Mouse (Mus musculus) retina, adult 2 months (tissue): ENCODE data around the gene Kansl3.

ENCODE experiments used
- DNase-seq: peaks from one replicate; pipeline ENCODE4 v3.0.0-alpha.2; 2012; ENCODE audit warnings: low read depth, low spot score

Gene Kansl3

GRCm38 (mm10) chr1:36368969-36369645, at the start of gene Kansl3:
TSS of gene Kansl3 (minus strand) at chr1:36369181.
- peak; percentile 85 for DNase-seq

DNA sequence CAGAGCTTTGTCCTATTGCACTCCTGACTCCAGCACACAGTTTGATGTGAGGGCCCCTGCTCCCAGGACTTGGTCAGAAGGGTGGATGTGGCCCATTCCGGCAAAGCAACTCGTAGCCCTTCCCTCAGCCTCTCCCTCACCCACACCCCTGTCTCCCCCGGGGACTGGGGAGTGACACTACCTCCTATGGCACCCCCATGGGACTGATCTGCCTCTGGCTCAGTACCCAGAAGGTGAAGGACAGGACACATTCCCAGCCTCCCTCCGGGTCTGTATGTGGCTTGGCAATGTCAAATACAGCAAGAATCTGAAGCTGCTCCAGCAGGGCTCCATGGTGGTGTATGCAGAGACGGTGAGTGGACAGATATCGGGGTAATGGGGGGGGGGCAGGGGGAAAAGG, 35.5 kb upstream of the Kansl3 start:
- no peak for DNase-seq

DNA sequence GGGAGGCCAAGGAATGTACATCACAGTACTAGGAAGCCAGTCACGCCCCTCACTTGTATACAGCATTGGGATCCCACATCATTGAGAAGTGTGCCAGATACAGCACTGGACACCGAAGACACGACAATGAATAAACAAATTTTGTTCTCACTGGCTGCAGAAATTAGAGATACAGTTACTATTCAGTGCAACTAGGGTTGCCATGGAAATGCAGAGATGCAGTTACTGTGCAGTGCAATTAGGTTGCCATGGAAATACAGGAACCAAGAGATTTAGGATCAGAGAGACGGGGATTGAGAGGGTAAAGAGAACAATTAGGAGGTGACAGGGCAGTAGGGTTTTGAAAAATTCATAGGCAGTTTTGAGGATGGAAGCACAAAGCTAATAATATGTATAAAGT, 32.5 kb upstream of the Kansl3 start:
- no peak for DNase-seq

- DNase-seq, result no peak
Measured at GRCm38 (mm10) chr1:36397041-36397440, 28.1 kb upstream of the Kansl3 start.

- no peak for DNase-seq
Measured at GRCm38 (mm10) chr1:36379582-36379981, 10.6 kb upstream of the Kansl3 start.

DNA sequence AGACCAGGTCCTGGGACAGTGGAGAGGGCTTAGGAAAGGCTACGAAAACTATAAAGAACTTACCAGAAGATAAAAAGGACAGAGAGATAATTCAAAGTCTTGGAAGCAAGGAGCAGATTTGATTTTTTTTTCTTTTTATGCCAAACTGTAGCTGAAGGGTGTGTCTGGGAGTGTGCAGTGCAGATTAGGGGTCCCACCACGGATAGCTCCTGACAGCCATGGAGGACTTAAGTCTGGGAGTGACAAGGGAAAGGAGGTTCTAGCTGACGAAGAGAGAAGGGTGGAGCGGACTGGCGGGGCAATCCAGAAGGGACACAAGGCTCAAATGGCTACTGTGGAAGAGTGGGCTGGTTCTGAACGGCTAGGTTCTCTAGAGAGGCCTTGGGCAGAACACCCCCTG, 9.9 kb upstream of the Kansl3 start:
- DNase-seq, result no peak

GRCm38 (mm10) chr1:36371934-36372845, 3.2 kb upstream of the Kansl3 start, which contains the start of gene Fer1l5:
TSS of gene Fer1l5 (plus strand) at chr1:36372291.
- no peak for DNase-seq

DNA sequence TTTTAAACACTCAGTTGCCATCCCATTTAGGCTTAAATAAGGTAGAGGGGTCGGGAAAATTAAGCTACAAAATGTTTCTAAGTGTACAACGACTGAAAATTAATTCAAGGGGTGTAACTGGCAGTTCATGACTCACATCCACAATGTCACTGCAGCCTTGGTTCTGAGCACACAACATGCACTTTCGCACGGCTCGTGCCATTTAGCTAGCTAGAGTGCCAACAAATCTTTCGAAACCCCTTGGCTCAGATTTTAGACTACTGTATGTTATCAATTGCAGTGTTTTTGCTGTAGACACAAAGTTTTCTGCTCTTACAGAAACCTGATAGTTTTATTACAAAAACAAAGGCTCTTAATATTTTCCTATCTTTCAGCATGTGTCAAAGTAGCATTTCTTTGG, 1.9 kb upstream of the Kansl3 start:
- no peak for DNase-seq

DNA sequence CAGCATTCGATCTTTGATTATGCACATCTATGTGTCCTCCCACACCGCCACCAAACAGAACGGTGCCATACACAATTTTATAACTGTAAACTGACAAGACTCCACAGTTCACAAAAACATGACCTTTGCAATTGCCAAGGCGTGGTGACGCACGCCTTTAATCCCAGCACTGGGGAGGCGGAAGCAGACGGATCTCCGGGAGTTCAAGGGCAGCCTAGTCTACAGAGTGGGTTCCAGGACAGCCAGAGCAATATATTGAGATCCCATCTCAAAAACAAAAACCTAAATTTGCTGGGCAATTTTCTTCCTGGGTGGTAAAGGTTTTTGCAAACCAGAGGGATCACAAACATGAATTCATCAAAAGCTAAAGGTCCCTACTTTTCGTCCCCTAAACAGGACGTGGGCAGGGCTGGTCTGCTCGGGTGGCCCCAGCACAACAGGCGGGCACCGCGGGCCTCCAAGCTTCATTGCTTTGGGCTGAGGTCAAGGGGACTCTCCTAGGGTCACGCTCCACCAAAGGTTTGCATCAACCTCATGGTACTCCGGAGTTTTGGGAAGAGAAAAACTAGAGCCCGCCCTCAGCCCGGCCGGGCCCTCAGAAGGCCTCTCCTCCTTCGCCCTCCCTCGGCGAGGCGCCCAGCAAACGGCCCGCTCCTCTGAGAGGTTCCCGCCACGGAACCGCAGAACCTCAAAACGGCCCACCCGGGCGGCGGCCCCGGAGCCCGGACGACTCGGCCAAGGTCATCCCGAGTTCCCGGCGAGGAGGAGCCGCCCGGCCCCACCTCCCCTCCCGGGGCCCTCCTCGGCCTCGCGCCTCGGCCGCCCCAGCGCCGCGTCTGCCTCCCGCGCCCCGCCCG, 641 bp downstream of the Kansl3 start:
- DNase-seq, result no peak

GRCm38 (mm10) chr1:36367698-36368097, 1.3 kb downstream of the Kansl3 start:
- no peak for DNase-seq

DNA sequence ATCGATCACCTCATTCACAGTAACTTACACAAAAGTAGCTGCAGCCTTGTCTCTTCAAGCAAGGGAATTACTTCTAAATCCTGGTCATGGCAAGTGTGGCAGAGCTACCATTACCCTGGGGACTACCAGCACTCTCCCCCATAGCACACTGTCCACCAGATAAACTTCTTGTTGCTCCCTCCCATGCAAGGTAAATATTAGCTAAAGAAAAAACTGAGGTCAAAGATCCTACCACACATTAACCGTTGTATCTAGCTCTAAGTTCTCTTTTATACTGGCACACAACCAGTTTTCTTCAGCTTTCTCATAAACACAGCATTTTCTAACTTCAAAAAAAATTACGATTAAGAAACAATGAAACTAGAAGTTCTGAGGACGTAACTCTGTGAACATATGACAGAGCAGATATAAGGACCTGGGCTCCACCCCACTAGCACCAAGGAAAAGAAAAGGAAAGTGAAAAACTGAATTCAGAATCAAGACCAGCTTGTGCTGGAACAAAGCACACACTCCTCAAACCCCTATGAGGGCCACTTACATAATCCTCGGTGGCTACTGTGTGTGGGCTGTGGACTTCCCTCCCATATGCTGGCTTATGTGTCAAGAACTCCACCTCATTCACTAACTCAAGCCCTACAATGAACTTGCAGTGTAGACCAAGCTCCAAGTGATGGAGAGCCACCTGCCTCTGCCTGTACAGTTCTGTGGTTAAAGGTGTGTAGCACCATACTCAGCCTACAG, 11.9 kb downstream of the Kansl3 start:
- no peak for DNase-seq

DNA sequence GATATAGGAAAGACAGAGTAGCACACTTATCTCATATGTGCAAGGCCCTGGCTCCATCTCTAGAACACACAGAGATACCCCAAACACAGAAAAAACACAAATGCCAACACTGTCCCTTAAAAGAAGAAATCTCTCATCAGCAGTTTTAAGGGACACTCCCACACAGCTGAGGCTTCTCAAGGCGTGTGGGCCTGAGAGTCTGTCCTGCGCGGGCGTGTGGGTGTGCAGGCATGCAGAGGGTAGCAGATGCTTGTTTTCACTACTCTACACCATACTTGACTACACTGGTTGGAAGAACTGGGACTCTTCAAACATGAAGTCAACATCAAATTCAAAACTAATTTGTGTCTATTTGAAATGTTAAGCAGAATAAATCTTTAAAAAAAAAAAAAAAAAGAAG, 16.6 kb downstream of the Kansl3 start:
- DNase-seq, result no peak

- no peak for DNase-seq
Measured at GRCm38 (mm10) chr1:36342547-36342946, 26.4 kb downstream of the Kansl3 start.

DNA sequence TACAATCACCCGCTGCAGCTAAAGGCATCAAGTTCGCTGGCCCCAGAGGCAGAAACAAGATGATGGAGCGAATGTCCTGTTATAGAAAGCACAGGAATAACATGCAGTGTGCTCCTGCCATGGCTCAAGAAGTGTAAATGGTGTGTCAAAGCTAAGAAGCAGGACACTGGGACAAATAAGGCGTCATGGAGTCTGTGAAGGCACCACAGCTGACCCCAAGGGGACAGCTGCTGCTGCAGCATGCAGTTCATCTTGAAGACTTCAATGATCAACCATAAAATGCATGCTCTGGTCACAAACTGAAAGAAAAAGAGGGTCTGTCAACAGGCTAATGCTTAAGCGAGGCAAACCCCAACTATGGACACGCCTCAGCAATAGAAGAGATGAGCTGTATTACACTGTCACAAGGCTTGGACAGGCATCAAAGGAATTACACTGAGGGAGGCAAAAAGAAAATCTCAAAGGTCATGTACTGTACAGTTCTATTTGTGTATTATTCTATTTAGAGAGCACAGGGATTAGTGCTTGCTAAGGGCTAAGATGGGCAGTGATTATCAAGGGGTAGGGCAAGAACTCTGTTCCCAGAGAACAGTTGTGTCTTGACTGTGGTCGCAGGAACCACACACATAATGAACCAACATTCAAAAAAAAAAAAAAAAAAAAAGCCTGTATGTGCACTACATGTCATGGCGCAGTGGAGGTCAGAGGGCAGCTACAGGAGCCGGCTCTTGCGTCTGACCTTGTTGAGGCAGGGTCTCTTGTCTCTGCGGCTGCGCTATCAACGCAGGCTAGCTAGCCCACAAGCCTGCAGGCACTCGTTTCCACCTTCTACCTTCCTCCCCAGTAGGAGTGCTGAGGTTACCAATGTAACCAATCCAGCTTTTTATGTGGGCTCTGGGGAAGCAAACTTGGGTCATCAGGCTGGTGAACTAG, 35.8 kb downstream of the Kansl3 start:
- DNase-seq, result peak; percentile 11

- no peak for DNase-seq
Measured at GRCm38 (mm10) chr1:36331743-36332142, 37.2 kb downstream of the Kansl3 start.

DNA sequence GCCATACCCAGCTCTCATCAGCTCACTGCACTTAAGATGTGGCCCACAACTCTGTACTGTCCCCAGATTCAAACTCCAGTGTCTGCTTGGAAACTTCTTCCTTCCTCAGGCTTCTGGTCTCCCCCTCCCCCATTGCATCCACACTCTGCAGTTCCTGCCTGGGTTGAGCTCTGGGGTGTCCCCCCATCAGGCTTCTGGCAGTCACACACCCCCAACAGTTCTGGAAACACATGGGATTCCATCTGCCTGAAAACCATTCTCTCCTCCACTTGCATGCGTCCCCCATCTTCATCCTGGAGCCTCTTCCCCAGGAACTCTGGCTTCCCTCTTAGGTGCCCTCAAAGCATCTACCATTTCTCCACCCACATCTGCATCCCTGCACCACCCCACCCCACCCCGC, 42.2 kb downstream of the Kansl3 start:
- no peak for DNase-seq

- DNase-seq, result no peak
Measured at GRCm38 (mm10) chr1:36325900-36326321, 43.1 kb downstream of the Kansl3 start.

DNA sequence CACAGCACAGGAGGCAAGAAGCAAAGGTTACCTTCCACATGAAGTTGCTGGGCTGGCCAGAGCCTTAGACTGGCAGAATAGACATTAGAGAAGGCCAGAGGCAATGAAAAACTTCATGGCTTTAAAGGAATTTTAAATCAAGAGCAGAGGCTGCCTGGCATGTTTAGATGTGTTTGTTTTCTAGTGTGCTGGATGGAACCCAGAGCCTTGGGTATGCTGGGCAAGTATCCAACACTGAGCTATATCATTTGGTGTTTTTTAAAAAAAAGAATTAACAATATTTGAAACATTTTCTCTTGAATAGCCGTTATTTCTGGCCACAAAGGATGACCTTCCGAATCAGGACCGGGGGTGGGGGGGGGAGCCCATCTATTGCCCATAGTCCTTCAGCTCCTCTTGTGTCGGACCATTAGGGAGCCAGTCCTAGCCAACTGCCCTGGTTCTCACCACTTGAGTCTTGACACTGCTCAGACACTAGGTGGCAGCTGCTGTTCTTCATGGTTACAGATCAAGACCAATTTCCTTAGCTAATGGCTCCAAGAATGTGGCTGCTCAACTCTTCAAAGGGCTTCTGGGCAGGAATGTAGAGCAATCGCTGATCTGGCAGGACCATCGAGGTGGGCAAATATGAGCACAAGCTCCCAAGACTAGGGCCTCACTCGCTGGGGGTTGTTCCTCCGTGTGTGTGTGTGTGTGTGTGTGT, 45.1 kb downstream of the Kansl3 start:
- no peak for DNase-seq

DNA sequence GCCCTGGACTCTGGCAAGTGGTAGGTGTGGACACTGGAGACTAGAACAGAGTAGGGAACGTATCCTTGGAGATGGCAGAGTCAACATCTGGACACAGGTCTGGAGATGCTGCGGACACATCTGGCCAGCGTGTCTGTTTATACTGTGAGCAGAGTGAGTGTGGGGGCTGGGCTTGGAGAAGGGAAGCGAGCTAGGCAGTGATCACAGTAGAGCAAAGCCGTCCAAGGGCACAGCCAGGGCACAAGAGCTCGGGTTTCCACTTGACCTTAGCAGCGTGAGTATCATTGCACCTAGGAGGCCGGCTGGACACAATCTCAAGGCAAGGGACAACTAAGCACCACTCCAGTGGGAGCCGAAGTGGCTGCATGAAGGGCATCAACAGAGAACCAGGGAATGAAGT, 45.9 kb downstream of the Kansl3 start:
- DNase-seq, result no peak
